Mouse (Mus musculus): ENCODE measurements around the gene Gpr22. TPM values are rescaled to one million over a fixed set of nuclear protein-coding genes. Genes with fewer than 3 reads are reported as not detected.

Gene Gpr22
- not detected for total RNA-seq (2023)

DNA sequence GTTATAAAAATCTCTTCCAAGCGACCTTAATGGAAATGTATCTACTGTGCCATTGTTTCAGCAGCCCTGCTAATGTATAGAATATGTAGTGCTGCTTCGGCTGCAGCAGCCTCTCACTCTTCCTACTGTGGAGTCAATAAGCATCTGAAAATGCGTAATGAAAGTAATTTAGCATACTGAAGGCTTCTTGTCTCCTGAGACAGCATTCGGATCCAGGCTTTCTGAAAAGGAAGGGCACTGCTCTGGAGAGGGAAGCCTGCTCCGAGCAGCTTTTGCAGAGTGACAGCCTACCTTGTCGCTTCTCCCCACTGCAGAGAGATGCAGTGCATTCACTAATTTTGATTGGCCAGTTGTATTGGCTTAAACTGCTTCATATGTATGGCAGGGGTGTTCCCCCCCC is at the start of gene Gpr22:
Gene Gpr22, minus strand, starts transcription at position 348 of the 400 bp plus-strand sequence.

Other genes starting within 250 kb of the Gpr22 start
- gene Cbll1, start 214.3 kb downstream of the Gpr22 start, total RNA-seq (2023): 10 to 100 TPM; 39.0 to 39.9 TPM
- not detected for gene Slc26a4, start 154.0 kb downstream of the Gpr22 start, total RNA-seq (2023)
- 10 to 100 TPM; 29.7 to 32.2 TPM for gene Bcap29, start 79.3 kb downstream of the Gpr22 start, total RNA-seq (2023)
- 10 to 100 TPM; 12.4 to 14.1 TPM for gene Dus4l, start 59.1 kb downstream of the Gpr22 start, total RNA-seq (2023)
- gene Cog5, start 59.1 kb downstream of the Gpr22 start, total RNA-seq (2023): 10 to 100 TPM; 61.5 to 61.8 TPM
- gene Hbp1, start 236.6 kb upstream of the Gpr22 start, total RNA-seq (2023): 10 to 100 TPM; 89.6 to 96.4 TPM

Data from T-cell, adult 66 days (primary cell).